Mouse (Mus musculus): ENCODE data around the gene Tmem45a.

Tmem45a gene

DNA sequence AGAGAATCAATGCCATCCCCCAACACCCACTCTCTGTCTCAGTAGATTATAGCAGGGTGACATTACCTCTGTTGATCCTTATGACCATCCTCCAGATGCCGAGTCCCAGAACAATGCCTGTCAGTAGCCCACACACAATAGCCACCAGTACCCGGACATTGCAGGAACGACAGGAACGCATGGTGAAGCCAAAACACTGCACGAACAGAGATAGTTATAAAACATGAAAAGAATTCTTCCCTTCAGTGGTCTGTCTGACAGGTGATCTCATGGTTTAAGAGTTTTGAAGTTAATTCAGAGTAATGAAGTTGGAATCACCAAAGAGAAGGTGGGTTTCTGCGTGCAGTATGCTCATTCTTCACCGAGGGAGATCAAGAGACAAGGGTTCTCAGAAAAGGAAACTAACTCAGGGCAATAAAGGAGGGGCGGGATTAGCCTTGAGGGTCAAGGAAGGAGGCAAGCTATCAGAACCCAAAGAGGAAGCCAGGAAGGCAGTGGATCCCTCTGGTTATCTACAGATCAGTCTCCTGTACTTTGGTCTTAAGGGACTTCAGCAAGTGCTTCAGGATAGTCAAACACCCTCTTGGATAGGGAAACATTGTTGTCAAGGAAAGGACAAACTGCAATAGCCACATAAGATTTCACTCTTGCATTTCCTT is 90.4 kb downstream of the Tmem45a start, which contains the start of gene Adgrg7:
Adgrg7 (minus strand) TSS at position 375 of the 659 bp plus-strand sequence.
- no peak for DNase-seq

DNA sequence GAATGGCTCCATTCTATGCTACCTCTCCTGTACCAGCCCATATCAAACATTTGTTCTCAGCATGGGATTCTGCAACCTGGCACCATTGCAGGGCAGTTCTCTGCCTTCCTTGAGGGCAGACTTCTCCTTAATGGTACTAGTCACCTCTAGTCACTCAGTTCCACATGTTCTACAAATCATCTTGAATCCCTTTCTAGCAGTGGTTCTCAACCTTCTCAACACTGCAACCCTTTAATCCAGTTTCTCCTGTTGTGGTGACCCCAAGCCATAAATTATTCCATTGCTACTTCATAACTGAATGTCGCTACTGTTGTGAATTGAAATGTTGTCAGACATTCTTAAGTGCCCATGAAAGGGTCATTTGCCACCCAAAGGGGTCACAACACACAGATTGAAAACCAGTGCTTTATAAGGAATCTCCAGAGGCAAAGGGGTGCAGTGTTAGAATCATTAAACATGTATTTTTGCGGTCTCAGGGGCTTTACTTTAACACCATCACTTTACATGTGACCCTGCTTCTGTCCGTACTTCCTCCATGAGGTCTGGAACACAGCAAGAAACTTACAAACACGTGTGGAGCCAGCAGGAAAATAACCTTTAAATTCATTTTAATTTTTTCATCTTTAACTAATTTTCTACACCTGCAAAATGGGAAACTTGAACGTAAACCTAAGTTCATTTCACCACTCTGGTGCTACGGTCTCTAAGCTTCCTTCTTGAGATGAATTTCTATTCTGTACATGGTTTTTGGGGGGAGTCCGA is 91.4 kb downstream of the Tmem45a start:
- no peak for DNase-seq

DNA sequence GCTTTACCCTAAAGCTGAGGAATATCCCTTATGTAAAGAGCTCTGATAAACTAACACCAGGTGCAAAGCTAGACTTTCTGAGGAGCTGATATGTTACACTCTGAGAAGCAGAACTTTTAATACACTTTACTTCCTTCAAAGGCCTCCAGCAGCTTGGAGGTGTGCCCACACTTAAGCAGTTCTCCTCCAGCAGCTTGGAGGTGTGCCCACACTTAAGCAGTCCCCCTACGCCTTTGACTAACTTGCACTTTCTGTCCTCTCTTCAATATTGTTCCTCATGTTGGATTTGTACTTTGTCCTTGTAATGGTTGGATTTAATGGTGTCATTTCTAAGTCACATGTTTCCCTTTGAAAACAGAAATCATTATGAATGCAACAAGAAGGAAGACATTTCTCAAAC is 92.2 kb downstream of the Tmem45a start:
- DNase-seq = peak; percentile 6

DNA sequence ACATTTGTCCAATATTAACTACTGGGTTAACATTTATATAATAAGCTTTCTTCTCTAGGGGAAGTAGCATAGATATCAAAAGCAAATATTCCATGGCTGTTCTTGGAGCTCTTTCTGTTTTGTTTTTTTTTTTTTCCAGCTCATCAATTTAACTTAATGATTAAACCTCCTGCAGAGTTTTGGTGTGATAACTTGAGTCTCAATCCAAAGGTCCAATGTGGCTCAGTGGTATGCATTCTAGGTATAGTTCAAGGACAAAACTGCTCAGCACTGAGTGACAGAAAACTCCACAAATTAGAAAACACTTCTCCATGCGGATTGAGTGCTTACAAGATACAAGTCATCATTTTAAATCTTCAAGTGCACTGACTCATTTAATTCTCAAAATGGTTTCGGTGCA is 100.0 kb downstream of the Tmem45a start:
- no peak for DNase-seq

DNA sequence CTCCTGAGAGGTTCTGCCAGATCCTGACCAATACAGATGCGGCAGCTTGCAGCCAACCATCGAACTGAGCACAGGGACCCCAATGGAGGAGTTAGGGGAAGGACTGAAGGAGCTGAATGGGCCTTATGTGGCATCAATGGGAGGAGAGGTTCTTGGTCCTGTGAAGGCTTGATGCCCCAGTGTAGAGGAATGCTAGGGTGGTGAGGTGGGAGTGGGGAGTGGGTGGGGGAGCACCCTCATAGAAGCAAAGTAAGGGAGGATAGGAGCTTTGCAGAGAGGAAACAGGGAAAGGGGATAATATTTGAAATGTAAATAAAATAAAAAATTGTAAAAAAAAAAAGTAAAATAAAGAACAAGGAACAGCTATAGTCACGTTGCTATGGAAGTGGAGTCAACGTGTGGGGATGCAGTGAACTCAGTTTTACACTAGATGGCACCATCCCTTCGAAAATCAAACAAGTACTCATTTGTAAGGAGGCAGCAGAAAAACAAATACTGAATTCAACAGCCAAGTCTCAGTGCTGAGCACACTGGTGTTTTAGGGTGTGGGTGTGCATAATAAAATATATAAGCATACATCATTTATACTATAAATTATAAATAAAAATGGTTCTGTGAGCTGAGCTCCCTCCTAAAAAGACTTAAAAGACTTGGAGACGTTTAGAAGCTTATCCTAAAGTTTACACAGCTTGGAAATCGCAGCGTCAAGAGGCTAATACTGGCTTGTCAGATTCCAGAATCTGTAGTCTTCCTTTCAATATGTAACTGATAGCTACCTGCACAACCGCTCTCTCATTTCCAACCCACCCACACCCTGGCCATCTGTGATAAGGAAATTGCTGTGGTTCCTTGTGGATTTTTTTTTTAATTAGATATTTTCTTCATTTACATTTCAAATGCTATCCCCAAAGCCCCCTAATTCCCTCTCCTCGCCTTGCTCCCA is 114.5 kb downstream of the Tmem45a start:
- DNase-seq = peak; percentile 71
